Mouse (Mus musculus) right cerebral cortex, postnatal 36 days (tissue): ENCODE results near the gene Tmc4.

Experiments used
- DNase-seq, 2 experiments: peaks; one replicate each; pipeline ENCODE4 v3.0.0; 2022; ENCODE audit warnings: low spot score in 2 of 2, mixed read lengths in 1 of 2

Tmc4 gene

DNA sequence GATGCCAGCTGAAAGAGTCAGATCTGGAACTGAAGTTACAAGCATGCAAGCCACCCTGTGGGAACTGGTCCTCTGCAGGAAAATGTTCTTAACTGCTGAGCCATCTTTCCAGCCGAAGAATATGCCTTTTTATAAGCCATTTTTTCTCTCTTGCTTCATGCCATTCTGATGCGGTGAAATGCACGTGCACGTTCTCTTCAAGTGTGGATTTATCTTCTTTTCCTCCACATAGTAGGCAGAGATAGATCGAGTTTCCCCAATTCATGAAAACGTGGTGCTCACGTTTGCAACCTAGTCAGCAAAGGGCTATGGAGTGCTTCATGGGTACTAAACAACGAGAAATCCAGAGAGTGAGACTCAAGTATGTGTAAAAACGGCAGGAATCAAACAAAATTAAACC, 33.5 kb downstream of the Tmc4 start:
- DNase-seq = no peak

DNA sequence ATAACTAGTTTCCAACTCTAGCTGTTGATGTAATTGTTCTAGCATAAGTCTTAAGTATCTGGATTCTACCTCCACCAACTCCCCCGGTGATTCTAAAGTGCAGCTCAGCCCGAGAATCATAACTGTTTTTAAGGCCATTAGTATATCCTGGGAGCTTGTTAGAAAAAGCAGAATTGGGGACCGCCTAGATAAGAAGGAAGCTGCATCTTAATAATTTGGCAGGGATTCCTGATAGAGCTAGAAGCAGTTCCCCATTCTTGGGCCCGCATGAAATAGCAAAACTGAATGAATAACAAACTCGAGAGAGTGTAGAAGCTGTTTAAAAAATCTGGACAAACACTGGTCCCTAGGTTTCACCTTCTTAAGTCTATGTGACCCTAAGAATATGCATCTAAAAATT, 33.9 kb downstream of the Tmc4 start:
- no peak for DNase-seq

DNA sequence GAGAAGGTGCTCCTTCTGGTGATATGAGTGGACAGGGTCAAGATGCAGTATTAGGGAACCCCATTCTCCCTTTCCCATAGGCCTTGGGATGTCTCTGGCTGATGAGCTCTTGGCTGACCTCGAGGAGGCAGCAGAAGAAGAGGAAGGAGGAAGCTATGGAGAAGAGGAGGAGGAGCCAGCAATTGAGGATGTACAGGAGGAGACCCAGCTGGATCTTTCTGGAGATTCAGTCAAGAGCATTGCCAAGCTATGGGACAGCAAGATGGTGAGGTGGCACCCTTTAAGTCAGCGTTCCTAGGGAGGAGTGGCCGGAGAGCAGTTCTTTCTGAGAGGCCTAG, 46.9 kb downstream of the Tmc4 start:
- no peak for DNase-seq

DNA sequence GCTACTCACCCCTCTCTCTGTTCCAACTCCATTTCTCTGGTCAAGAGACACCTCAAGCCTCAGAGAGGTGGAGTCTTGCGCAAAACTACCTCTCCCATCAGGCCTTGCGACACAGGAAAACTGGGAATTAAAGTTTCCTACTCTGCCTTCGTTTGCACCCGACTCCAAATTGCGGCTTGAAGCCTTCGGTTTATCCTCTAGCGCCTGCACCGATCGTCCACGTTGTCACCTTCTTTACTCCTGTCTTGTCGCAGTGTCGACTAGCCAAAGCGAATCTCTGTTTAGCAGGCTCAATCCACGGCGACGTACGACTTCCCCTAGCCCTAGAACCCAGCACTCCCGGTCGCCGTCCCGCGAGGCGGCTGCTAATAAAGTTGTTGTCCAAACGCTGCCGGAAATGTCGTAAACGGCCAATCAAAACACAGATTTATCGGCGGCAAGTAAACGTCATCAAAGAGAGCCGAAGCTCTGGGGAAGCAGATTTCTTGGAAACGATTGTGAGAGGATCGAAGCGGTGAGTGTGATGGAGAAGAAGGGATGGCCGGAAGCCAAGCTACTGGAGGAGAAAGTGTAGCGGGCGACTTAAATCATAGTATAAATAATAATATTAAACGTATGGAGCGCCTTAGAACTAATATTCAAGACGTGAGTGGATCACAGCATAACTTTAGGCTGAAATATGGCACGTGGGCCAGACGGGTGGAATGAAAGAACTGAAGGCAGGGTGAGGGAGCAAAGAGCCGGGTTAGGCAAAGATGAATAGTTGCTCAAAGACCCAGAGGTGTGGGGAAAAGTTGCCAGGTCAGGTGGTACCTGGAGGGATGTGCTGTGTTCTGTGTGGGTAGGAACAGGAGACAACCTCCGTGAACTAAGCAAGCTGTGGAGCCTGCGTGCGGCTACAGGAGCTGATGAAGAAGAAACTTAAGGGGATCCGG, 47.5 kb downstream of the Tmc4 start, which contains the start of the genes Tfpt and Prpf31:
Gene Tfpt, minus strand, starts transcription at position 387 of the 935 bp plus-strand sequence.
Gene Prpf31, plus strand, starts transcription at position 443 of the 935 bp plus-strand sequence.
- peak; percentile 90 to 93 for DNase-seq

DNA sequence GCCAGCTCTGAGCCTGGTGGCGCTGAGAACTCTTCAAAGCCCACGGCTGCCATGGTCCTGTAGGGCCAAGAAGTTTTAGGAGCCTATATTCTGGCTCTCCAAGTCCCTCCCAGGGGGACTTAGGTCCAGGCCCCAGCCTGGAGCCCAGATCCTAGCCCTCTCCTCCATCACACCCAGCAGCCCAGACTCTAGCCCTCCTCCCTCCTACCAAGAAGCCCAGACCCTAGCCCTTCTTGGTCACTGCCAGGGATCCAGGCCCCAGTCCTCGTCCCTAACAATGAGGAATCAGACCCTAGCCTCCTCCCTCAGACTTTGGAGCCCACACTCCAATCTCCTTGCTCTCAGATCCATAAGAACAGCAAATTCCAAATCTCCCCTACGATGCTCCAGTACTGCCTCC, 48.3 kb downstream of the Tmc4 start:
- no peak for DNase-seq

DNA sequence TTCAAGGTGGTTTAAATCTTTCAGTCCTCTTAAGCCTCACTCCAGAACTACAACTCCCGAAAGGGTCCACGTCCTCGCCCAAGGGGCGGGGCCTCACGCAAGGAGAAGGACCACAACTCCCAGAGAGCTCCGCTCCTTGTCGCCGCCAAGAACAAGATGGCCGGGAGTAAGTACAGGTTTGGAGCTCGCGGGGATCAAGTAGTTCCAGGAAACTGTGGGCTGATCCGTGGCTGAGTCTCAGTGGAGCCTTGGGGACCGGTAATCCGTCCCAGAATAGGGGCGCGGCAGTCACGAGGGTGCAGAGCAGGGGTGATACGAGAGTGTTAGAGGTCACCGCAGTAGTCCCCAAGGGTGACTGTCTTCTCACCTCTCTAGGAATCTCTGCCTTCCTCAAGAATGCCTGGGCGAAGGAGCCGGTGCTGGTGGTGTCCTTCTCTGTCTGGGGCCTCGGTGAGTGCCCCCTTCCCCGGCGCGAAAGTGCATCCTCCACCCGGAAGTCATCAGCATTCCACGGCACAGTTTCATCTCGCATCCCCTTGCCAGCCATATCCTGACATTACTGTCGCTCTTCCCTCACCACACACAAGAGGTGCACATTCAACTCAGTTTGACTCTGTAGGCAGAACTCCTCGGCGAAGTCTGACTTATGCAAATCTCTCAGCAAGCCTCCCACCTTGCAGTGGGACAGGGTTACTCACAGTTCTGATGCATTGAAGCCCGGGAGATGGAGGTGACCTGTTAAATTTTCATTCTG, 59.9 kb downstream of the Tmc4 start, which contains the start of gene Ndufa3:
Gene Ndufa3, plus strand, starts transcription at position 132 of the 754 bp plus-strand sequence.
- DNase-seq = peak; percentile 87 to 88

DNA sequence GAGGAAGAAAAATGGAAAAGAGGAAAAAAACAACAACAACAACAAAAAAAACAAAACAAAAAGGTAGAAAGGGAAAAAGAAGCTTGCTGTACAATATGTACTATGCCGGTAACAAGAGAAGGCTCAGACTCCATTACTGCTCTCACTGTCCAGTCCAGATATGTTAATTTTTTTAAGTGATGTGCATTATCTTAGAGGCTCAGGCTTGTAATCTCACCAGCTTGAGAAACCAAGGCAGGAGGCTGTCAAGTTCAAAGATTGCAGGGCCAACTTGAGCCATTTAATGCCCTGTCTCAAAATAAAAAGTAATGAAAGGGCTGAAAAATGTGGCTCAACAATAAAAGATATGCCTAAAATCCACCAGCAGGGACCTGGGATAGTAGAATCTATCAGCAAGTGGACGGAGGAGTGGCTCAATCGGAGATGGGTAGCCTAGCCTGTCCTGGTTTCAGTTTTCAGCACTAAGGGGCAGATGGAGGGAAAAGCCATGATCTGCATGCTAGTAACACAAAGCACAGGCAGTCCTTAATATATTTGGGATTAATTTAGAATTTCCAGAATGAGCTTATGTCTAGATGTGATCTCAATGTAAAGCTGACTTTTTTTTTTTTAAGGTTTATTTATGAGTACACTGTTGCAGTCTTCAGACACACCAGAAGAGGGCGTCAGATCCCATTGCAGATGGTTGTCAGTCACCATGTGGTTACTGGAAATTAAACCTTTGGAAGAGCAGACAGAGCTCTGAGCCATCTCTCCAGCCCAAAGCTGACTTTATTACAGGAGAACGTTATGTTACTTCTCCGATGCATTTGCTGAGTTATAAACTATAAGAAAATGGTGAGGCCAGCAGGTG, 60.7 kb downstream of the Tmc4 start:
- no peak for DNase-seq

DNA sequence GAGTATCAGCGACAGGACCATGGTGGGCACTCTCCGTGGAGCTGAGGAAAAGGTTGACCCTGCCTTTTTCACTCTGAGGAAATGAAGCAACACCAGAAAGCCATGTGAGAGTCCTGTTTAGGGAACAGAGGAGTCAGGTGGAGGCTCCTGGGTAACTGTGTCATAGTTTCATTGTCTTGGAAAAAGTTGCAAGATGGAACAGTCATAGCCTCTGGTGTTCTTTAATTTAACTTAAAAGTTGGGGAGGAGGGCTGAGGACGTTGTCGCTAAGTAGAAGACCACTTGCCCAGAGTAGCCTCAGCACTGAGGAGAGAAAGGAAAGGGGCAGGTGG, 61.3 kb downstream of the Tmc4 start, which contains the start of gene Oscar:
Gene Oscar, minus strand, starts transcription at position 101 of the 332 bp plus-strand sequence.
- no peak for DNase-seq
